Mouse (Mus musculus) thymus, postnatal 0 days (tissue): ENCODE data around the gene Wdtc1. TPM values are rescaled to one million over a fixed set of nuclear protein-coding genes. Genes with fewer than 3 reads are reported as not detected.
A peak's percentile ranks its signal among the peaks of the same experiment; 100 is the strongest.

Experiments used
- DNase-seq: peaks from one replicate; pipeline ENCODE4 v3.0.0-alpha.2; 2015; ENCODE audit warnings: low spot score
- microRNA-seq: library from miRNA; unstranded; fragments of <30 nt; microRNA quantifications from one replicate; pipeline ENCODE4, GENCODE M21; 2016; ENCODE audit warnings: borderline number of aligned reads
- polyA plus RNA-seq: library from polyadenylated mRNA; unstranded; fragments of >200 nt; fragmentation: Nextera tagmentation; extraction: Ambion mirVana; gene quantifications from 2 replicates; pipeline ENCODE4 v1.2.1, GENCODE M21; 2015

Gene Wdtc1
- polyA plus RNA-seq, 1 experiment from 2014 or later: 13.6 TPM

- DNase-seq: no peak
Observed at GRCm38 (mm10) chr4:133256820-133257219, 96.5 kb downstream of the Wdtc1 start.

GRCm38 (mm10) chr4:133255392-133255791, 97.9 kb downstream of the Wdtc1 start:
- DNase-seq: no peak

GRCm38 (mm10) chr4:133253412-133253811, 99.9 kb downstream of the Wdtc1 start:
- no peak for DNase-seq

DNA sequence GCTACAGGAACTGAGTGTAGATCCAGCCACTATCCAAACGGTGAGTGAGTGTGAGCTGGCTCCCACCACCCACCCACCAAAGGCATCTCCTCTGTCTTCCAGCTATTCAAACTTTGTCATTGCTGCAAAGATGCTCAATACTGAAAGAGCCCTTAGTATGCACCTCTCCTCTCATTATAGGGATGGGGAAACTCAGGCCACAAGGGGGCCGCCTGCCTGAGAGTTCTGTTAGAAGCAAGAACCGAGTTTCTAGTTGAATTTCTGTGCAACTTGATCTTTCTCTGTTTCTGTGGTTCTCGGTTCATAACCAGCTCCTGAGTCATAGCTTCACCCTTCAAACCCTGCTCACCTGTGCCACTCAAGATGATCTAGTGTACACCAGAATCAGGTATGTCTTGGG, 101.2 kb downstream of the Wdtc1 start:
- no peak for DNase-seq

DNA sequence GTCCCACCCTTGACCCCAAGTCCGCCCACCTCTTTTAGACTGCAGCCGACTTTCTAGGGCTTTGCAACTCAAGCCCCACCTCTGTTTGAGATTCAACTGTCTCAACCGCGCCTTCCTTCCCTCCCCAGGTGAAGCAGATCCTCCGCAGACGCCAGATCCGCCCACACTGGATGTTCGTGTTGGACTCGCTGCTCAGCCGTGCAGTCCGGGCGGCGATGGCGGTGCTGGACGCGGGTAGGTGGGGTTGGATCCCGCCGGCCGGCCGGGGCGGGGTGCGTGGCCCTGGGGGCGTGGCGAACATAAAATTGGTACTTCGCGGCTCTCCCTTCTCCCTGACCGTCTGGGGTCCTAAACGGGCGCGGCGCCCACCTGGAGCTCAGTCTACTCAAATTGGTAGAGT, 102.1 kb downstream of the Wdtc1 start:
- DNase-seq: no peak

GRCm38 (mm10) chr4:133250609-133251008, 102.7 kb downstream of the Wdtc1 start:
- peak; percentile 80 for DNase-seq

DNA sequence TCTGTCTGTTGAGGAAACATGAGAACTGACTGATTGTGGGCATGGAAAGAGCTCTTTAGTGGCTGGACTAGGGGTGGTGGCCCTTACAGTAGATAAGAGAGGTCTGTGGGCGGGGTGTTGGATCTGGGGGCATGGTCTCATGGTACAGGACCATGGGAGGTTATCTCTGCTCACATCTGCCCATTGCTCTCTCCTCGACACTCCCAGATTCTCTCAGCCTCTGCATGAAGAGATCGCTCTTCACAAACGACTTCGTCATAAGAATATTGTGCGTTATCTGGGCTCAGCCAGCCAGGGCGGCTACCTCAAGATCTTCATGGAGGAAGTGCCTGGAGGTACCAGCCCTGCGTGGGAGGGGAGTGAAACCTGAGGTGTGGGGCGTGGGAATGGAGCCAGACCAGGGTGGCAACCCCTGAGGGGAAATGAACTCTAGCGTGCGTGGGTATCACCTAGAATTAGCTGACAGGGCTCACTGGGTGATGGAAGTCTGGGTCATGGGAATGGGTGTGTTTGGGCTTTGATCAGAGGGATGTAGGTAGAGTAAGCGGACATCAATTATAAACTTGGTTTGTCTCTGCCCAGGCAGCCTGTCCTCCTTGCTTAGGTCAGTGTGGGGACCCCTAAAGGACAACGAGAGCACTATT, 105.4 kb downstream of the Wdtc1 start:
- DNase-seq: no peak

DNA sequence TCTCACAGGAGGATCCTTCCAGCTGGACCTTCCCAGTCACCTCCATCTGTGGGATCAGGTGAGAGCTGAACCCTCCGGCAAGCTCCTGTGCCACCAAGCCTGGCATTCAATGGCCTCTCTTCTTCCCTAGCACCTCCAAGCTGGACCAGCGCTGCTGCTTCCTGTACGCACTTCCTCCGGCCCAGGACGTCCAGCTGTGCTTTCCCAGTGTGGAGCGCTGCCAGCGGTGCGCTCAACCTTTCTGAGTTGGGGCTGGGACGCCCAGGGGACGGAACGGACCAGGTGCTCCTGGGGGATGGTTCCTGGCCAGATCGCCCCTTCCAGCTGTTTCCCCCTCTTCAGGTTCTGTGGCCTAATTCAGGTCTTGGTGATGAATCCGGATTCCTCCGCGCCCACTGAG, 106.2 kb downstream of the Wdtc1 start:
- no peak for DNase-seq

GRCm38 (mm10) chr4:133244289-133244688, 109.0 kb downstream of the Wdtc1 start:
- DNase-seq: no peak

- DNase-seq: no peak
Observed at GRCm38 (mm10) chr4:133243538-133243937, 109.7 kb downstream of the Wdtc1 start.

GRCm38 (mm10) chr4:133242710-133243109, 110.6 kb downstream of the Wdtc1 start:
- DNase-seq: no peak

Small RNA genes lying within 50 kb of the gene (microRNA-seq; reads per million reads assigned to microRNA genes)
- 3.7 reads per million for gene Mir5122

Other genes starting within 250 kb of the Wdtc1 start
- gene Wasf2, start 223.0 kb downstream of the Wdtc1 start, polyA plus RNA-seq: 140 and 190 TPM in 2 replicates
- gene Cd164l2, start 141.3 kb downstream of the Wdtc1 start, polyA plus RNA-seq: 0.86 and 1.1 TPM in 2 replicates
- not detected in 2 replicates for gene Gpr3, start 140.9 kb downstream of the Wdtc1 start, polyA plus RNA-seq
- 2.2 and 2.6 TPM in 2 replicates for gene Map3k6, start 112.7 kb downstream of the Wdtc1 start, polyA plus RNA-seq
- 34.2 and 34.8 TPM in 2 replicates for gene Sytl1, start 90.4 kb downstream of the Wdtc1 start, polyA plus RNA-seq
- 93.2 and 94.0 TPM in 2 replicates for gene Tmem222, start 75.7 kb downstream of the Wdtc1 start, polyA plus RNA-seq
- 5.2 and 6.2 TPM in 2 replicates for gene Slc9a1, start 16.2 kb upstream of the Wdtc1 start, polyA plus RNA-seq
- gene Tent5b, start 126.7 kb upstream of the Wdtc1 start, polyA plus RNA-seq: 0.38 and 0.40 TPM in 2 replicates
- gene Trnp1, start 145.1 kb upstream of the Wdtc1 start, polyA plus RNA-seq: 1.2 and 1.4 TPM in 2 replicates
- 9.7 and 11.2 TPM in 2 replicates for gene Kdf1, start 165.5 kb upstream of the Wdtc1 start, polyA plus RNA-seq
- 257 and 261 TPM in 2 replicates for gene Nudc, start 192.5 kb upstream of the Wdtc1 start, polyA plus RNA-seq
- 0.33 and 0.37 TPM in 2 replicates for gene Nr0b2, start 199.9 kb upstream of the Wdtc1 start, polyA plus RNA-seq
- 8.3 and 8.9 TPM in 2 replicates for gene Gpatch3, start 221.3 kb upstream of the Wdtc1 start, polyA plus RNA-seq
- 23.4 and 25.9 TPM in 2 replicates for gene Gpn2, start 230.9 kb upstream of the Wdtc1 start, polyA plus RNA-seq
- gene Sfn, start 248.7 kb upstream of the Wdtc1 start, polyA plus RNA-seq: 60.3 and 66.3 TPM in 2 replicates